Mouse (Mus musculus): ENCODE data around the gene D17Wsu92e.

- no peak for TF ChIP-seq CTCF (IDR thresholded peaks at IDR 0.05; ENCODE audit: low read depth)
- TF ChIP-seq EP300 (IDR thresholded peaks at IDR 0.05; ENCODE audit: low read depth) = no peak
Measured at GRCm38 (mm10) chr17:27765066-27765465, 55.4 kb downstream of the D17Wsu92e start.
